Mouse (Mus musculus): ENCODE data around the gene Immp2l.

The Immp2l gene

DNA sequence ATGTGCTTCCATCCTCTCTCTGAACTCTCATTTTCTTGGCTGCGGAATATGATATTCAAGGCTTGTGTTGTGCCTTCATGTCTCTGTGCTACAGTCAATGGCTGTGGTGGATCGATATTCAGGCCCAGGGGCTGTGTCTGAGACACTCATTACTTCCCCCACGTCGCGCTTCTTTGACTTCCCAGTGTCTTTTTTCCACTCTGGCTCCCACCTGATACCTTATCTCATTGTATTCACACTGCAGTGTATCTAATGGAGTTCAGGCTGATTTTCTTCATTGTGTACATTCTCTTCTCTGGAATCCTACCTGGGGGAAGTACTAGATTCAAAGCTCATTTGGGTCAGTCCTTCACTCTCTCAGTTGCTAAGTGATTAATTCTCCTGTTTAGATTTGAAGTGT lies 27.1 kb downstream of the Immp2l start:
- no peak for DNase-seq

DNA sequence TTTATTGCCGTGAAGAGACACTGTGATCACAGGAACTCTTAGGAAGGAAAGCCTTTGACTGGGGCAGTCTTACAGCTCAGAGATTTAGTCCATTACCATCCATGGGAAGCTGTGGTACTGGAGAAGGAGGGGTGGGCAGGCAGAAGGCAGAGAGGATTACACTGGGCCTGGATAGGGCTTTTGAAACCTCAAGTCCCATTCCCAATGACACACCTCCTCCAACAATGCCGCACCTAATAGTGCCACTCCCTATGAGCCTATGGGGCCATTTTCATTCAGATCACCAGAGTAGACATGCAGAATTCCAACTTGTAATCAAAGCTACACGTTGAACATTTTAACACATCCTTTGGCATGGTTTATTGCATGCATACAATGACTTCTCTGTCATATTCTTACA lies 29.0 kb downstream of the Immp2l start:
- DNase-seq: no peak

DNA sequence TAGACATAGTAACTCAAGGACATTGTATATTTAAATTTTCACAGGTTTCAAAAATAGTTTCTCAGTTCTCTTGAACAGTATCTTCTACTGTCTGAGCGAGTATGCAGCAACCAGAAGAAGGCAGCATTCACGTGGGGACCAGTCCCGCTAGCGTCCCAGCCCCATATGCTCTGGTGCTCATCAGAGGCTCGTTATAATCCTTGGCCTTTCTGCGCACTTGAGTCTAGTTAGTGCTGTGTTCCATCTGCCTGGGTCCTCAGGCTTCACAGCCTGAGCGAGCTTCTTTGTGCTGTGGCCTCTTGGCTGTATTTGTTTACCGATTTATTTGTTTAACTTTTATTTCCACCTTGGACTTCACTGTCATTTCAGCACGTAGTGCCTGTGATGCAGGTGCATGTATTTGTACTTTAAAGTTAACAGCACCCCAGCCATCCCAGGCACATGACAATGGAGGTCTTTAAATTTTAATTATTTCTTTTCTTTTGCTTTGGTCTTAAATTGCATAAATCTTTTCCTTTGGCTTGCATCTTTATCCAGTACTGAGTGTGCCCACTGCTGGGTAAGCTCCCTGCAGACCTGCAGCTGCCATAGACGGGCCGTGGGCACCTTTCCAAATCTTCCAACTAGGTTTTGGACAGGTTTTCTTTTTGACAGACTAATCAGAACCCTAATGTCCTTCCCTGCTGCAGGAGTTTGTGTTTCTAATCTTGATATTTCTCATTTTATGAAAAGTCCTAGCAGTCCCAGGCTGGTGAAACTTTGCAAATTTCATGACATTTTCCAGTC lies 30.3 kb downstream of the Immp2l start:
- DNase-seq: no peak

DNA sequence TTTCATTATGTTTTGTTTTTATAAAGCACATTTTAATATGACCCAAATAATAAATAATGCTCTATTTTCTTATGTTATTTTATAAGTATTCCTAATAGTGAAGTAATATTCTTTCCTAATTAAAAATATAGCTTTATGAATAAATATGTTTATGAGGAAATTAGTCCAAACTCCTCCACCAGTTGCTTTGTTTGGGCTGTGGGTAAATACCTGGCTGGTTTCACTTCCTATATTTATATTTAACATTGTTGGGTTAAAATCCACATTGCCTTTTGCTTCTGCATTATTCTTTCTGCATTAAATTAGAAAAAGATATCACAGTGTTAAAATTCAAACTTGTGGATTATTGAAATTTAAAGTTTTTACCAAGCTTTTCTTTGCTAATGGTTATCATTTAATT lies 32.1 kb downstream of the Immp2l start:
- DNase-seq: no peak

DNA sequence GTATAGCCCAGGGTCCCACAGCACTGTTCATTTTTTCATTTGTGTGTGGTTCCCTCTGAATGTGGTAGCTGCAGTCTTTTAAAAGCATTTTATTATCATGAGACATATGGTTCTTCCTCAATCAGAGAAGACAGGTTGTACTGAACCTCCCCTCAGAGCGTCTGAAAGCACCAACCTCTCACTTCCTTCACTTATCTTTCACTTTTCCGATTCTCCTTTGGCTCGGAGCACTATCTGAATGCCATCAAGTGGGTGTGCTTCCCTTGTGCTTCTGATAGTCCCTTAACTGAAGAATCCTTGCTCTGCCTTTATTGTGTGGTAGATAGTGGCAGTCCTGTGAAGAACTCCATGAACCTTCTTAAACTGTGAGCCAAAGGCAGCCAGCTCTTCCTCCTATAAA lies 39.4 kb downstream of the Immp2l start:
- DNase-seq: no peak

DNA sequence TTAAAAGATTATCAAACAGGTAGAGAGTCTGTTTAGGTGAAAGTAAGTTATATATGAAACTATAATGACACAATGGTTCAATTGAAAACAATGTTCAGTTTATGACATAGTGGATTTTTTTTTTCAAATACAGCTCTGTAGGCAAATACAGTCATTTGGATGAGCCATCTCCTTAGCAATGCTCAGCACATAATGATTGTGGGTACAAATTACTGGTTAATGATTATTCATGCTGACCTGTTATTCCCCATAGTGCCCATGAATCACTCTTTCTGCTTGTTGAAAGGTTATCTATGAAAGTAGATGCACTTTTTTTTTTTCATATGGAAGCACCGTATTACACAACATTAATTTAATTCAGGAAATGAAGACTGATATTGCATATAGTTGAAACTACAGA lies 58.0 kb downstream of the Immp2l start:
- DNase-seq: no peak

DNA sequence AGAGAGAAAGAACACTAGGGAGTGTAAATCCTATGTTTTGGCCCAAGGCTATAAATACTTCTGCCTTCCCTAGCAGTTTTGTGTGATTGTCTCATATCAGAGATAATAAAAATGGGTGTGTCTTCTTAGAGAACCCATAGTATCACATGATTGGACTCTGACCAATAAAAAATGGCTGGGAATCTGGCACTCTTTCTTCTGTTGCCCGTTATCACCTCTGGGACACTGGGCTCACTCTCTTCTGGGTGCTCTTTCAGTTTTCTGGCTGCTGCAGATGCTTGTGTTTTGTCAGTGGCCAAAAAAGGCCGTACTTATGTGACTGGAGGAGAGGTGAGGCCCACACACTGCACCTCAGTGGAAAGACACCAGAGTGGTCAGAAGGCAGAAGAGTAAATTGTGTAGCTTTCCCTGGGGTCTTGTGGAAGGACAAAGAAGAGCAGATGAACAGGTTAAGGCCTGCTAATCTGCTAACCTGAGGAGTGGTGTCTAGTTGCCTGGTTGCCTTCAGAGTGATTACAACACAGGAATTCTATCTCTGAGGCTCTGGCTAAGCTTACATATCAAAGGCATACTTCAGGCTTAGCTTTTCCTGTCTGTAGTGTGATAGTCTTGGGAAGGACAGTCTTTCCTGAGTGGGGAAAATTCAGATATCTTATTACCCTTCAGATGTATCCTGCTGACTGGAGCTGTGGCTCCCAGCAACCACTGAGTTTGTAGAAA lies 60.6 kb downstream of the Immp2l start:
- DNase-seq: no peak

DNA sequence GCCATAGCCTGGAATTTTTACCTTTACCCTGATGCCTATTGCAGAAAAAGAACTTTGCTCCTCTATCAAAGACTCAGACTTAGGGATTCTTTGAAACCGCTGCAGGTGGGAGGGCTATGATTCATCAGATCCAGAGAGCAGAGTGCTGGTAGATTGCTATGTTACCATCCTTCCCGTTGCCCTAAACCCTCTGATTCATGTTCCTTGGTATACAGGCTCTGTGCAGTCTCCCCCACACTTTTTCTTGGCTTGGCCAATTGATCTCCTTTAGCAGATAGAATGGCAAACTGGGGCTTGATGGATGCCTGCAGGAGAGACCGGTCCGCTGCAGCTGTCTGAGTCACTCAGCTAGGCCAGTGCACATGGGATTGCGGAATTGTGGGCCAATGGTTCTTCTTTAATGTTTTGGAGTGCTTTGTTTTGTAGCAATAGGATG lies 66.1 kb downstream of the Immp2l start:
- peak; percentile 25 for DNase-seq

DNA sequence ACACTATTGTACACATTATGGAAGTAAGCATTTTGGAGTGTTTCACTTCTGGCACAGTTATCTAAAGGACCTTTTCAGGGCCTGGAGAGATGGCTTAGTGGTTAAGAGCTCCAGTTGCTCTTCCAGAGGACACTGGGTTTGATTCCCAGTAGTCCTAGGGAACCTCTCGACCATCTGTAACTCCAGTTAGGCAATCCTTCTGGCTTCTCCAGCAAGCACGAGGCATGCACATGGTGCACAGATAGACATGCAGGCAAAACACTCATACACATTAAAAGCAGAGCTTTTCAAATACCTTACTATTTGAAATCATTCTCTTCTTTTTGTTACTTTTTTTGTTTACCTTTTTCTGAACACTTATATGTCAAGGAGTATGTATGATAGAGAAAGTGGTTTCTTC lies 66.9 kb downstream of the Immp2l start:
- DNase-seq: no peak

DNA sequence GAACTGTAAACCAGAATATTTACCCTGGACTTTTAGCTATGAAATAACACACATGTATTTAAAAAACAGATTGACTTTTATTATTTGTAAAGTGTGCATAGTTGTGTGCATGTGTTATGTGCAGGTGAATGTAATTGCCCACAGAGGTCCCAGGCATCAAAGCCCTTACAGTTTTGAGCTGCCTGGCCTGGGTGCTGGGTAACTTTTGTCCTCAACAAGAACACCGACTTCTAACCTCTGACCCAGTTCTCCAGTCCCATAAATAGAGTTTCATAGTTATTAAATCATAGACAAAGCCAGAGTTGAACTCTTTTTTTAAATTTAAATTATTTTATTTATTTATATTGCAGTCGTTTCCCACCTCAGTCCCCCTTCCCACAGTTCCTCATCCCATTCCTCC lies 67.4 kb downstream of the Immp2l start:
- DNase-seq: no peak

DNA sequence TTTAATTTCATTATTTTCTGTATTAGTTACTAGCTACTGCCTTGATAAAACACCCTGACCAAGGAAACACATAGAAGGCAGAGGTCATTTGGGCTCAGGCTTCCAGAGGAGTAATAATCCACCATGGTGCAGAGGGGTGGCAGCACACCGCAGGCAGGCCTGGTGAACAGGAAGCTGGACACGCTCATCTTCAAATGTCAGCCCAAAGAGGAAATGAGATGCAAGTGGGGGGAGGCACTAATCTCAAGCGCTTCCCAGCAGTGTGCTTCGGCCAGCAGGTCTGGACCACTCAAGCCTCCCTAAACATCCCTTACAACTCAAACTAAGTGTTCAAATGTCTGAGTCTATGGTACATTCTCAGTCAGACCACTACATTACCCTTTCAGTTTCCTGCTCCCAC lies 72.2 kb downstream of the Immp2l start:
- no peak for DNase-seq

DNA sequence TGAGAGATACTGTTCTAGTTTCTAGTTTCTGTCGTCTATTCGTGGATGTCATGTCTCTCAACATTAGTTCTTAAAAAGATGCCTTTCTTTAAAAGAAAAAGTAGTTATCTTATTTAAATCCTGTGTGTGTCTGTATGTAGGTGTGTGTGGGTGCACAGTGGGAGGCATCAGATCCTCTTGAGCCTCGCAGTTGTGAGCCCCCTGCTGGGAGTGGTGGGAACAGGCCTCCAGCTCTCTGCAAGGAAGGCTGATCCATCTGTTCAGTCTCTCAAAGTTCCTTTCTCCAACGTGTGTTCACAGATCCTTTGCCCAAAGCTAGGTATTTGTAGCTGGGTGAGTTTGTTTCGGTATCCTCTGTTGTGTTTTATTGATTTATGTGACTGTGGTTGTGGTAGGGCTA lies 73.5 kb downstream of the Immp2l start:
- peak; percentile 40 for DNase-seq

DNA sequence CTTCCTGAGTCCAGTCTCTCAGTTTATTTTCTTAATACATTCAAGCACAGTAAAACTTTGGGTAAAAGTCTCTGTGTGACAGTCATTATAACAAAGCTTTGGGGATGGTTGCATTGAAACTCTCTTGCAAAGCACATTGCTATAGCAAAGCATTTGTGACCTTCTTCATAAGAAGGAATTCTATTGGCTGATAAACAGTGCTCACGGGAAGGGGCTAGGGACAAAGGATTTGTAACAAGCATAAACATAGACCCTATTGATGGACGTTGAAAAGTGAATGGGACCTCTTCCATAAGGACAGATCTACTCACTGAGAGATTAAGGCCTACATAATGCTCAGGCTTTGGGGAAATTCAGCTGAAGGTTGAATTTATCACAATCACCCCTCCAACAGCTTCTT lies 85.1 kb downstream of the Immp2l start:
- DNase-seq: no peak

DNA sequence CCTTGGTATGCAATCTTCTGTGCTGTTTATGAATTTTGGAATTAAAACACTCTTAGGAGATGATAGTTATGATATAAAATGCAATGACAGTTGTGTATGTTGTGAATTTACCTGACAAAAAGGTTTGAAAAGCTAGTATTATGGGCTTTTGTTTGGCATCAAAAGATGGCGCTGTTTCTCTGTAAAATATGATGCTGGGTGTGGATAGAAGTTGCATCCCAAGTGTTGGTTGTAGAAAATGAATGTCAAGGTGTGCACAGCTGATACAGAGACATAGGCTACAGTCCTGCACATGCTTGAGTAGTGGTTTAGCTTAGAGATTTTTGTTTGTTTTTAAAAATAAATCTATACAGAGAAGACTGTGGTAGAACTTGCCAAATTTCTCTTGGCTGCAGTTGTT lies 87.6 kb downstream of the Immp2l start:
- peak; percentile 41 for DNase-seq

DNA sequence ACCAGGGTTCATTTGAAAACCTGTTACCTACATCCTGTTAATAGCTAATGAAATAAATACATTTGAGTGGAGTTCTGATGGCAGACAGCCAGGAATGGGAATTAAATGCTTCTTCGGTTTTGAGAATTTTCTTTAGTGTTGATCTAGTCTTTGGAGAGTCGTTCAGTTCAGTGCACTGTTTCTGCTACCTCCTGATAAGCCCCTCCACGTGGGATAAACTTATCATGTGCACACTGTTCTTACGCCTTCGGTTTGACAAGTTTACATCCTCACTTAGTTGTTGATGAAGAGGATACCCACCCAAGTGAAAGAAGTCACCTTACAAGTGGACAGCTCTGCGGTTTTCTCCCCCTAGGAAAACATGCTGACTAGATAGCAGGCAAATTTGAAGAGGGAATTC lies 88.2 kb downstream of the Immp2l start:
- no peak for DNase-seq

DNA sequence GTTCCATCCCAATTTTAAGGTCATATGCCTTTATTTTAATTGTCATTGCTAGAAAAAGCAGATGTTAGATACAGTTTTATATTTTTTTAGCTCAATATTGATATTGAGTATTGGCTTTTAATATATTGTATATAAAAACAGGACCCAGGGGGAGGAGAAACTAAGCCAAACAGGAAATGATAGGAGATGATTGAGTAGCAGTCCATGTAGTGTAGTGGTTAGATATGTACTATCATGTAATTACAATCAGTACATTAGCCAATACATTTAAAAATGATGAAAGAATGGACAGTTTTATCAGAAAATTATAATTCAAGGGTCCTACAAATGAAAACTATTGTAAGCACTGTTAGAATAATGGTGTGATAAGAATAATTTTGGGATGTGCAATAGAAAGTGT lies 94.5 kb downstream of the Immp2l start:
- no peak for DNase-seq

DNA sequence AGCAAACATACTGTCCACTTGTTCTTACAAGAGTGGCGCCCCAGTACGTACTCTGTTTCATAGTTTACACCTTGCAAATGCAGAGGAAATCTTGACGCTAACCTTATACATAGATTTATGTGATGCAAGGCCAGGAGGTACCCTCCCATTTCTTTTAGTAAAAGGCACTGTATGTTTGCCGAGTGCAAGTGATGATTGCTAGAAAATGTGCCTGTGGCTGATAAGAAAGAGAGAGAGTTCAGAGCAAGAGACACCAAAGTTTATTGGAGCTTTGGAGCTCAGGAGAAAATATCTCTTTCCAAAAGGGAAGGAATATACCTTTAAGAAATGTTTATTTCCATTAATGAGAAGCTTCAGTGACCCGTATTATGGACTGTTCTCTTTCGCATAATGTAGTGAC lies 95.8 kb downstream of the Immp2l start:
- no peak for DNase-seq

DNA sequence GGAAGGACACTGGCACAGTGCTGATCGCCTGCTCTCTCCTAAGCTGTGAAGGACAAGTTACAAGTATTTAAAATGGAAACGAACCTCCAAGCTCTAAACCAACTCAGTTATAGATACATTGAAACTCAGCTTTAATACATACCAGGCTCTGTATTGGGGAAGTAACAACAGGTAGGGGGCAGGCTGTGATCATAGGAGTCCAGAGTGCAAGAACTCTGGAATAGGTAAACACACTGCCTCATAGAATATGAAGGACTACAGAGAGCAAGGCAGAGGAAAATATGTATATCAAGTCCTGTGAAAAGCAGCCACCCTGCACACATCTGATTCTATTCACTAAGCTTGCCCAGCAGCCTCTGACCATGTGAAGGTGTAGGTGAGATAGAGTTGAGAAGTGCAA lies 99.3 kb downstream of the Immp2l start:
- no peak for DNase-seq

DNA sequence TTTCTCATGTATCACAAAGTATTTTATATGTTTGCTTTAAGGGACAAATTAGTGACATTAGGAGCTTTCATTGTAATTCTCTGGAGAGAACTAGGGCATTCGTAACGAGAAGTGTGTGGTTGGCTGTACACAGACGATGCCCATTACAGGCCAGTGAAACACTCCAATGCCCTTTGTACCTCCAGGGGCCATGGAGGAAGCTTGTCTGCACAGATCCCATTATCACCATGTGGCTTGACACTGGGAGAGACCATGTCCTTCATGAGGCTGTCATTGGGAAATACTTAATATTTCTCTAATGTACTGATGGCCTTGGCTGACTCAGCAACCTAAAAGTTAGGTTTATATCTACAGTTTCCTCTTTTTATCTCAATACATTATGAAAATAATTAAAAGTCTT lies 111.0 kb downstream of the Immp2l start:
- peak; percentile 28 for DNase-seq

DNA sequence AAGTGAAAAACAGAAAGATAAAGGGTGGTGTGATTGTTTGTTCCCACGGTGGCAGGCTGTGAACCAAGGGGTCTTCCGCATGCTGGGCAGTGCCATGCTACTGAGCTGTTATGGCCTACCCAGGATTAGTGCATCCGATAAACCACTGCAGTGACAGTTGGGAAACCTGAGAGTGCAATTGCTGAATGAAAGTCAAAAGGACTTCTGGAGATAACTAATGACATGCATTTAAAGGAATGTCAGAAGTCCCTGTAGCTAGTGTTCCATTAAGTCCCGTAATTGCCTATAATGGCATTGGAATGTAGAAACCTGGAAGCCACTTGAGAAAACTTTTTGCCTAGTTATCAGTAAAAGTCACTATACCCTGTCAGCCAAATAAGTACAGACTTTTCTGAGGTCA lies 135.7 kb downstream of the Immp2l start:
- DNase-seq: no peak

DNA sequence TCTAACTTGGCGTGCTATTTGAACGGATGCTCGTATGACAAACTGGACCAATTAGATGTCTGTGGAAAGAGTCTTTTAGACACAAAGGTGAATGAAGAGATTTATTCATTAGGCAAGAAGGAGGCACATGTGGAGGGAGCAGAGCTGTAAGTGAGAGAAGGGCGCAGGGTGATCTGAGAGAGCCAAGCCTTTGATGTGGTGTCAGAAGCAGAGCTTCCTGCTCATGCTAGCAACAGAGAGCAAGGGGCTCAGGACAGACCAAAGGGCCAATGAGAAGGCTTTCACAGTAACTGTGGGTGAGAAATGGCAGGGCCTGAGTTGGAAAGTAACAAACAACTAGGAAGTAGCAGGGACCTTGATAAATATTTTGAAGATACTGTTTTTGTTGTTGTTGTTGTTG lies 143.9 kb downstream of the Immp2l start:
- no peak for DNase-seq

DNA sequence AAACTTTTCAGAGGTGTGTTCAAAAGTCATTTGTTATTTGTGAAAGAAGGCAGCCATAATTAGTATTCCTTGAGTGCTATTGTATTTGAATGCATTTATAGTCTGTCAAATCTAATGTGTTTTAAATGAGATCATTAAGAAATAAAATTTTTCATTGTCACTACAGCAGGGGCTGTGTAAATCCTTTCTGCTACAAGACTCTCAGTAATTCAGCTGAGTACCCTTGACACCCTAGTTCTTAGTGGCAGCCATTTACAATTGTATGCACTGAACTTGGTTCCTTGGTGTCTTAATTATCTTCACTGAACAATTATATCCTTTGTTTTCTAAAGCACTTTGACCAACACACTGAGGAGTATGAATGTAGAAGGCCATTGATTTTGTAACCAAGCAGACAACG lies 146.2 kb downstream of the Immp2l start:
- DNase-seq: peak; percentile 46

DNA sequence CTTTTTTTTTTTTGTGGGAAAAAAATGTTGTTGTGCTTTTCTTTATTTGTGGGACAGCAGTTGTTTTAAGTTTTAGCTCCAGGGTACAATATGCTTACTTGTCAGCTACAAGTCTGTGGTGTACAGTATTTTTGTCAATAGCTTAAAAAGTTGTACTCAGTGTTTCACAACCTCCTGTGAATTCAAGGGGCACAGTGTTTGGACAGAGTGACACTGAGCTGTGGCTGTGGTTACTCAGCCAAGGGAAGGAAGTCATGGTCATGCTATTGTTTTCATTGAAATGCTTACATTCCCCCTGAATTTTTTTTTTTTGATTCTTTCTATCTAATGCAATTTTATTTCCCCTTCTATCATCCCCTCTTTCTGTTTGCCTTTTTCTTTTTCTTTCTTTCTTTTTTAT lies 159.0 kb downstream of the Immp2l start:
- DNase-seq: no peak

DNA sequence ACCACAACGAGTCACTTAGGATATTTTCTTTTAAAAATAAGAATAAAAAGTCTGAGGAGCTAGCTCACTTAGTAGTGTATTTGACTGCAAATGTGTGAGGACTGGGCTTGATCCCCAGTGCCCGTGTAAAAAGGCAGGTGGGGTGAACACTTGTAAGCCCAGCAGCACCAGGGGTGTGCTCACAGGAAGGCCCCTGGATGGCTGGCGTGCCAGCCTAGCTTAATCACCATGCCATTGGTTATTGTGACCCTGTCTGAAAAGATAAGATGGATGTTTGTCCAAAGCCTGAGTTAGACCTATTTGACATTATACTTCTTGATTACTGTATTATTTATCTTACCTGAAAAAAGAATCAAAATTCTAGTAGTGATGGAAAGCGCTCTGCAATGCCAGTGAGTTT lies 161.2 kb downstream of the Immp2l start:
- DNase-seq: no peak

DNA sequence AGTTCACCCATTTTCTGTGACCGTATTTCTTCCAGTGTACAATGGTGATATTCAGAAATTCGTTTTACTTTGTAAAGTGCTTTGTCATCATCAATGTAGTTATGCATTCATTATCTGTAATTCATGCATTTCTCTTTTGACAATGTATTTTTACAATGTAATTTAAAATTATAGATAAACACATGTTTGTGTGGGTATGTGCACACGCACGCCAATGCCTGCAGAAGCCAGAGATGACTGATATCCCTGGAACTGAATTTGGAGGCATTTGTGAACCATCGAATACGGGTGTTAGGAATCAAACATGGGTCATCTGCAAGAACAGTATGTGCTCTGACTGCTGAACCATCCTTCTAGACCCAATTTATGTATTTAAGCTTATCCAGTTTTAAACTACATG lies 161.6 kb downstream of the Immp2l start:
- no peak for DNase-seq

Measured in retina, postnatal 1 day (tissue).